Mouse (Mus musculus): ENCODE results near the gene Chaf1a. TPM values are rescaled to one million over a fixed set of nuclear protein-coding genes. Genes with fewer than 3 reads are reported as not detected.

Gene Chaf1a
- polyA plus RNA-seq, 1 experiment from 2014 or later, result 35.3 TPM

DNA sequence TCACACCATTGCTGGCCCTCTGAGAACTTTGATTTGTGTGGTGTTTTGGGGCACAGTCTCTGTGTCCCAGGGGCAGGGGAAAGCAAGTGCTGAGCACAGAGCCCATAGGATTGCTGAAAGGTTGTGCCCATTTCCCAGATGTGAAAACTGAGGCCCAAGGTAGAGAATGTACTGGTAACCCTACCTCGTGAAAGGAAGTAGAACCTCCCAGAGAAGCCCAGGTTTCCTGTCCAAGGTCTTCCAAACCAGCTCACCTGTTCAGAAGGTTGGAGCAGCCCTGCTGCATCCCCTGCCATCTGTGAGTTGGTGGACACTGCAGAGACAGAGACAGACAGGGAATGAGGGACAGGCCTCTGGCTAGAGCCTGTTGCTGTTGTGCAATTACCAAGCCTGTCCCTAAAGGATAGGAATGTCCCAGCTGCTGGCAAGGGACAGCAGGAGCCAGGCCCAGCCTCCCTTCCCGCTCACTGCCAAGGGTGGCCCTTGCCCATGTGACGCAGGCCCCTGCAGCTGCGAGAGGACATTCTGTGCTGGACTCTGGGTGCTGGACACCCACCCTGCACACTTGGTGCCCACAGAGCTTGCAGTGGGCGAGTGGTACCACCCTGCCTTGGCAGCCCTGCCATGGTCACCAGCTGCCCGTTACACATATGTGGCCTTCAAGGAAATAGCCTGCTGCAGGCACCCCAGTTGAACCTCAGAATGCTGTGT is 68.2 kb downstream of the Chaf1a start:
- no peaks in the 10 kb centered on the region for H3K9me3 ChIP-seq
- 84% methylated on average over 6 of the region's 6 CpGs for WGBS
- no peak for DNase-seq (ENCODE audit: low spot score)

DNA sequence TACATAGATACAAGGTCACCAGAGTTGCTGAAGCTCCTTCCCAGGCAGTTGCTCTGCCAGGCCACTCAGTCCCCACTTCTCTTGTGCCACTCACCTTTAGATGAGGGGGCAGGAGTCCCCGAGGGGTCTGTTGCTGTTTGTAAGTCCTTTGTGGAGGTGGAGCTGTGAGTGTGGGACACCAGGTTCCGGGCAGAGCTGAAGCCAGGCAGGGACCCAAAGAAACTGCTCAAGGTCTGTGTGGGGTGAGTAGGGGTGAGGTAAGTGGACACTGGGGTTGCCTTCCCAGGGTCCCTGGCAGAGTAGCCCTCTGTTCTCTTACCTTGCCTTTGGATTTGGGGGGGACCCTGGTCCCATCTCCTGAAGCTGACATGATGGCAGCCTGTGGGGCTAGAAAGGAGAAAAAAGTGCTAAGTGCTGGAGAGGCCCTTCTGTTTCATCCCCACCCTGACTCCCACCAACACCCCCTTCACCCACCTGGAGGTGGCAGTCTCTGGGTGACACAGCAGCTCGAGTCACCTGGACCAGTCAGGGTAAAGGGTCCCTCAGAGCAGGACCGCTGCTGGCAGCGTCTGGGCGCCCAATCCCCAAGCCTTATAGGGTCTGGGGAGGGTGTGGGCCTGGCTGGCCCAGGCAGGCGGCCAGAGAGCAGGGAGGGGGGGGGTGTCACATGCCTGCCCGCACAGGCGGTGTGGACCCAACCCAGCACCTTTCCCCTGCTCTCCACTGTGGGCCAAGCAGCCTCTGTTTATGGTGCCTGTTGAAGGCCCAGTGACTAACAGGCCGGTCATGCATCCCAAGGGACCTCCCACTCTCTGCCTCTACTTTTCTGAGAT is 69.2 kb downstream of the Chaf1a start, which contains the start of gene Plin4:
TSS of gene Plin4 (minus strand) at position 585 of the 833 bp plus-strand sequence.
- H3K4me3 ChIP-seq, result no peak within 1 kb of the TSS
- WGBS, result 55% methylated on average over 10 of the region's 10 CpGs
- peaks cover 15% of the 10 kb centered on the region for H3K36me3 ChIP-seq
- H3K27ac ChIP-seq, result 0 out of 2 replicates have a peak within 1 kb of the TSS, but pooled peaks have one; percentile 35
- H3K4me1 ChIP-seq (replicated peaks), result peaks cover 7% of the 10 kb centered on the region
- no peak for DNase-seq (ENCODE audit: low spot score)
- no peaks in the 10 kb centered on the region for H3K9me3 ChIP-seq
- no peaks in the 10 kb centered on the region for H3K27me3 ChIP-seq (ENCODE audit: insufficient read depth, poor library complexity, severe bottlenecking)

More for the DNA sequence above, 68.2 kb downstream of the Chaf1a start:
- H3K4me3 ChIP-seq, result no peak overlapping the region
- H3K4me1 ChIP-seq (replicated peaks), result peaks cover 7% of the 10 kb centered on the region
- 0 out of 2 replicates have a peak overlapping the region, but pooled peaks have one; percentile 35 for H3K27ac ChIP-seq
- H3K36me3 ChIP-seq, result peaks cover 22% of the 10 kb centered on the region
- H3K27me3 ChIP-seq (ENCODE audit: insufficient read depth, poor library complexity, severe bottlenecking), result no peaks in the 10 kb centered on the region

DNA sequence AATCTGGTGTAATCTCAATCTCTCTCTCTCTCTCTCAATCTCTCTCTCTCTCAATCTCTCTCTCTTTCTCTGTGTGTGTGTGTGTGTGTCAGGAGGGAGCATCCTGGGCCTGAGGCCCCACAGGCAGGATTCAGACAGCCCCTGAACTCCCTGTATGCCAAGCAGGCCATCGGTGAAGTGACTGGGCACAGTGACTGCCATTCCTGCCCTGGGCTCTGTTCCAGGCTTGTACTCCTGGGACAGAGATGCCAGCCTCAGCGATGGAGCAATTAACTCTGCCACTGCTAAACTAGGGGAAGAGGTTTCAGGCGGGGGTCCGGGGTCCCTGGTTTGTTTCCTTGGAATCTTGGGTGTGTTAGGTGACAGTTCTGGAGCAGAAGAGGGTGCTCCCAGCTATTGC is 70.3 kb downstream of the Chaf1a start:
- Histone ChIP-seq H3K4me1 (replicated peaks) (peaks cover 7% of the 10 kb centered on the region), H3K9me3 (no peaks in the 10 kb centered on the region), H3K27ac (no peak overlapping the region), H3K27me3 (ENCODE audit: insufficient read depth, poor library complexity, severe bottlenecking) (0 out of 2 replicates have a peak, but pooled peaks cover 6% of the 10 kb centered on the region), H3K4me3 (no peak overlapping the region), H3K36me3 (peaks cover 15% of the 10 kb centered on the region)
- DNase-seq (ENCODE audit: low spot score), result no peak
- 75% methylated on average over 4 of the region's 4 CpGs for WGBS

DNA sequence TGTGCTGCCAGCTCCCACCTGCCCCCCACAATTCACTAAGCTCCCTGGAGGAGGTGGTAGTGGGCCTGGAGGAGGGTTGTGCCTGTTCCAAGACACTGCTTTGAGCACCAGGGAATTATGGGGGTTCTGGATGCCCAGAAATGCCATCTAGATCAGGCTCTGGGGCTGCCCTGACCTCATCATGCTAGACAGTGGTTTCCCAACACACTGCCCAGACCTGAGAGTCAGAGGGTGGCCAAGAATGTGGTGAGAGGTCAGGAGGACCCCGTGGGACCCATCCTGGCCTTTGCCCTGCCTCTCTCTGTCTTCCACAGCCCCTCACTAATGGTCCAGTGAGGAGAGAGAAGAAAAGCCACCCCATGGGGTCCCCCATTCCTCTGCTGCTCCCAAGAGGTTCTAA is 70.8 kb downstream of the Chaf1a start:
- Histone ChIP-seq H3K36me3 (peaks cover 15% of the 10 kb centered on the region), H3K4me3 (no peak overlapping the region), H3K27me3 (ENCODE audit: insufficient read depth, poor library complexity, severe bottlenecking) (peaks cover 10% of the 10 kb centered on the region), H3K9me3 (no peaks in the 10 kb centered on the region), H3K4me1 (replicated peaks) (peaks cover 7% of the 10 kb centered on the region), H3K27ac (no peak overlapping the region)
- no peak for DNase-seq (ENCODE audit: low spot score)
- 69% methylated on average over 1 of the region's 1 CpGs for WGBS

DNA sequence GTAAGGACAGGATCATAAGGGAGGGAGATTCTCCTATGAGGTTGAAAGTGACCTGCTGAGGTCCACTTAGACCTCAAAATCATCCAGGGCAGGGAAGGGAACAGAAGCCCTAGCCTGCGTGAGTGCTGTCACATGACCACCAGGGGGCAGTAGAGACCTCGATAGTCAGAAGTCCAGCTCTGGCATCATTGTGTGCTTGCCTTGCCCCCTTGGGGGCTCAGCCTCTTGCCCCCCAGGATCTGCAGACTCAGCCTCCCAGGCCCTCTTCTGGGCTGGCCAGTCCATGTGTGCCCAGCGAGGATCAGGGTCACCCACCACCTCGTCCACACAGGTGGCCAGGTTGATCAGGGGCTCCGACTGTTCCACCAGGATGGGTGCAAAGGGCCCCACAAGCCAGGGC is 71.6 kb downstream of the Chaf1a start:
- no peak overlapping the region for H3K27ac ChIP-seq
- 49% methylated on average over 5 of the region's 5 CpGs for WGBS
- no peaks in the 10 kb centered on the region for H3K9me3 ChIP-seq
- H3K27me3 ChIP-seq (ENCODE audit: insufficient read depth, poor library complexity, severe bottlenecking), result peaks cover 18% of the 10 kb centered on the region
- peaks cover 14% of the 10 kb centered on the region for H3K36me3 ChIP-seq
- peak; percentile 74 for DNase-seq (ENCODE audit: low spot score)
- no peak overlapping the region for H3K4me3 ChIP-seq
- peaks cover 11% of the 10 kb centered on the region for H3K4me1 ChIP-seq (replicated peaks)

DNA sequence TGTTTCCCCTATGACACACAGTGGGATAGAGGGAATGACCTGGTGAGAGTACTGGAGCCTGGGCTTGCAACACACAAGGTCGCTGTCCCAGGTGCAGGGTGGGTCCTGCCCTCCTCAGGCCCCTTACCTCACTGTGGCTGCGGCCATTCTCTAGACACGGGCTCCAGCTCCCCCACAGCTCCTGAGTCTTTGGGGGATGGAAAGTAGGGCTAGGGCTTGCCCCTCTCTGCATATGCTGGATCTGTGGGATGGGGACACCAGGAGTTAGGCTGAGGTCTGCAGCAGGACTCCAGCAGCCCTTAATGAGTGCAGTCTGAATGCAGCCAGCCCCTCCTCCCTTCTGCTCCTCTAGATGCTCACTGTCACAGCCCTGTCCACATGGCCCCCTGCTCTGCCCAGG is 72.5 kb downstream of the Chaf1a start:
- Histone ChIP-seq H3K27me3 (ENCODE audit: insufficient read depth, poor library complexity, severe bottlenecking) (peaks cover 27% of the 10 kb centered on the region), H3K4me1 (replicated peaks) (peaks cover 19% of the 10 kb centered on the region), H3K9me3 (no peaks in the 10 kb centered on the region), H3K4me3 (no peak overlapping the region), H3K36me3 (peaks cover 11% of the 10 kb centered on the region), H3K27ac (no peak overlapping the region)
- no peak for DNase-seq (ENCODE audit: low spot score)
- 63% methylated on average over 3 of the region's 3 CpGs for WGBS

DNA sequence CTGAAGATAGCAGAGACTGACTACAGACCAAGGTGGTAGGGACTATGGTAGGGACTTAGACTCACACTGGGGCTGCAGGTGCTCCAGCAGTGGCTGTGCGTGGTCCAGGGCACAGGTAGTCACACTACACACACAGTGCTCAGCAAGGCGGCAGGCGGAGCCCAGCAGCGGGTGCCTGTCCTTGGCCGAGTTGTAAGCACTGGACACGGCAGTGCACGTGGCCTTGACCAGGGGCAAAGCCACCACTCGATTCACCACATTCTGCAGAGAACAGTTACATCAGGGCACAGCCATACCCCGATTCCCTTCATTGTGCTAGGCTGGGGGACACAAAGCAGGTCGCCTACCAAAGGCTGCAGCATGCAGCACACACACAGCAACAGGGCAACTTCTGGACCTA is 76.0 kb downstream of the Chaf1a start:
- Histone ChIP-seq H3K4me1 (replicated peaks) (peaks cover 33% of the 10 kb centered on the region), H3K4me3 (no peak overlapping the region), H3K36me3 (no peaks in the 10 kb centered on the region), H3K27me3 (ENCODE audit: insufficient read depth, poor library complexity, severe bottlenecking) (peaks cover 59% of the 10 kb centered on the region), H3K9me3 (no peaks in the 10 kb centered on the region), H3K27ac (no peak overlapping the region)
- DNase-seq (ENCODE audit: low spot score), result no peak
- WGBS, result 78% methylated on average over 10 of the region's 10 CpGs

DNA sequence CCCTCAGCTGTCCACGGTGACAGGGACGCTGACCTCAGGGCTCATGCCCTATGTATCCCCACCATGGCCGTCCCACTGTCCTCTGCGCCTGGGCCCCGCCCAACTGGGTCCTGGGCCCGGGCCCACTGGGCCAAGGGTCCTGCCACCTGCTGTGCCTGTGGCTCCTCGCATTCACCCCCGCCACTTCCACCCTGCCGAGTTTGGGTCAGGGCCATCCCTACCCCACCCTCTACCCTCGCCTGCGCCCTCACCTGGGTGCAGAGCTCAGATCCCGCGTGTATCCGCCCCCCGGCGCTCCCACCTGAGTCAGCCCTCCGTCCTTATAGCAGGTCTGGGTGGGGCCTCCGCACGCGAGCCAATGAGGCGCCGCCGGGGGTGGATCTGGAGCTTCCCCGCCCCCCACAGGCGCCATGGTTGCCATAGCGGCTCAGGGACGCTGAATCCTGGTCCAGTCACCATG is 77.0 kb downstream of the Chaf1a start, which contains the start of gene Plin5:
TSS of gene Plin5 (minus strand) at position 346 of the 460 bp plus-strand sequence.
- H3K27ac ChIP-seq, result 0 out of 2 replicates have a peak within 1 kb of the TSS, but pooled peaks have one; percentile 50
- peak; percentile 64 for DNase-seq (ENCODE audit: low spot score)

DNA sequence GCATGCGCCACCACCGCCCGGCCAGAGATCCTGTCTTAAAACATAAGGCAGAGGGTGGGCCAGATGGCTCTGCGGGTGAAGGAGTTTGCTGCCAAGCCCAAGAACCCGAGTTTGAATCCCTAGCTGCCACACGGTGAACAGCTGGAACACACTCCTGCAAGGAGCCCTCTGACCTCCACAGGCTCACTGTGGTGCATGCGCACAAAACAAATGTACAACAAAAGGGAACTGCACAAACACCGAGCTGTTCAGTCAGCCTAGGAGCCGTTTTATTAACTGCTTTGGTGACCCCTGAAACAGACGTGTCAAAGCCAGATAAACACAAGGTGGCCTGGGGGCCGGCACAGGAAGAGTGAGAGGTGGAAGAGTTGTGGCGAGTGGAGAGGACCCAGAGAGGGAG is 79.2 kb downstream of the Chaf1a start:
- H3K4me3 ChIP-seq, result no peak overlapping the region
- H3K9me3 ChIP-seq, result peaks cover 19% of the 10 kb centered on the region
- H3K4me1 ChIP-seq (replicated peaks), result peaks cover 34% of the 10 kb centered on the region
- no peak overlapping the region for H3K27ac ChIP-seq
- peaks cover 92% of the 10 kb centered on the region for H3K27me3 ChIP-seq (ENCODE audit: insufficient read depth, poor library complexity, severe bottlenecking)
- H3K36me3 ChIP-seq, result peaks cover 15% of the 10 kb centered on the region
- 44% methylated on average over 12 of the region's 12 CpGs for WGBS
- DNase-seq (ENCODE audit: low spot score), result no peak

More for the DNA sequence above, 77.0 kb downstream of the Chaf1a start, which contains the start of gene Plin5:
- 1% methylated on average over 27 of the region's 27 CpGs for WGBS
- Histone ChIP-seq H3K36me3 (no peaks in the 10 kb centered on the region), H3K27me3 (ENCODE audit: insufficient read depth, poor library complexity, severe bottlenecking) (peaks cover 70% of the 10 kb centered on the region), H3K4me3 (peak within 1 kb of the TSS; percentile 51), H3K4me1 (replicated peaks) (peaks cover 33% of the 10 kb centered on the region), H3K9me3 (peaks cover 8% of the 10 kb centered on the region)

DNA sequence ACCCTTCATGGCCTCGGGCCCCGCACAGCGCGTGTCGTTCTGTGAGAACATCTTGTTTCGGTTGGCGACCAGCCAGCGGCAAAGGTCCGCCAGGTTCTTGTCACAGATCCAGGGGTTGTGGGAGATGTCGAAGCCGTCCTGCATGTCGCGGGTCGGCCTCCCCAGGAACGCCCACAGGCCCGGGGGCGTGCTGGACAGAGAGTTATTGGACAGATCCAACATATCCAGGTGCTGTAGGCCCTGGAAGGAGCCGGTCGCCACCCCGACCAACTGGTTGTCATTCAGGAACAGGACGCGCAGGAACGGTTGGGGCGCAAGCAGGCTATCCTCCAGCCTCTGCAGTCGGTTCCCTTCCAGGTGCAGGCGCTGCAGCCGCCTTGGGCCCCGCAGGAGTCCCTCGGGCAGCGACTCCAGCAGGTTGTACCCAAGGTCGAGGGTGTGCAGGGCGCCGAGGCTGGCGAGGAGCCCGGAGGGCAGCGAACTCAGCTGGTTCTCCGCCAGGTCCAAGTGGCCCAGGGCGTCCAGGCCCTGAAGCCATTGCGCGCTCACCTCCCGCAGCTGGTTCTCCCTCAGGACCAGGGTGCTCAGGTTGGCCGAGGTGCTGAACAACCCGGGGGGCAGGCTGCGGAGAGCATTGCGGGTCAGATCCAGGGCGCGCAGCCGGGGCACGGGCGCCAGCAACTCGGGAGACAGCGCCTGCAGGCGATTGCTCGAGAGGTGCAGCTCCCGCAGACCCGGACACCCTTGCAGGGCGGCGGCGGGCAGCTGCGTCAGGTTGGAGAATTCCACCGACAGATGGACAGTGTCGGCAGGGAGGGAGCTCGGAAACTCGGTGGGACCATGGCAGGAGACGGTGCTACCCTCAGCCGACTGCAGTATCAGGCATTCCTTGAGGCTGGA is 80.0 kb downstream of the Chaf1a start:
- Histone ChIP-seq H3K4me1 (replicated peaks) (peaks cover 38% of the 10 kb centered on the region), H3K9me3 (peaks cover 19% of the 10 kb centered on the region), H3K36me3 (peaks cover 15% of the 10 kb centered on the region), H3K27ac (no peak overlapping the region), H3K4me3 (peak overlapping the region; percentile 25; the same call in 1 of the 2 replicates), H3K27me3 (ENCODE audit: insufficient read depth, poor library complexity, severe bottlenecking) (peaks cover 96% of the 10 kb centered on the region)
- 7% methylated on average over 66 of the region's 66 CpGs for WGBS
- DNase-seq (ENCODE audit: low spot score), result no peak

DNA sequence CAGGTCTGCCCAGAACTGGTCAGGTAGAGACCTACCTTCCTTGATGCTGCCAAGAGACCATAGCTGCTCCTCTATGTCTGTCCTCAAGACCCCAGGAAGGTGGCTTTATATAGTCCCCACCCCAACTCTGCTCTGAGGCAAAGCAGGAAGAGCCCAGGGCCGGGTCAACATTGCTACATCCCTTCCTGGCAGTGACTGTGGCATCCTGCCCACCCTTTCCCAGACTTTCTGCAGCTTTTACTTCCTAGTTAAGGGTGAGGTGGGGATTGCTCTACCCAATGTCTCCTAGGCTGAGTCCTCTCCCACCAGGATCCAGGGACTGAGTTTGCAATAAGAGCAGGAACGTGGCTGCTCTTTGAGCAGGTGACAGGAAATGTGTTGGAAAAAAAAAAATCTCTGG is 81.6 kb downstream of the Chaf1a start, which contains the start of gene Lrg1:
TSS of gene Lrg1 (minus strand) at position 176 of the 400 bp plus-strand sequence.
- 66% methylated on average over 2 of the region's 2 CpGs for WGBS
- Histone ChIP-seq H3K27ac (no peak within 1 kb of the TSS), H3K36me3 (peaks cover 16% of the 10 kb centered on the region), H3K27me3 (ENCODE audit: insufficient read depth, poor library complexity, severe bottlenecking) (peaks cover 92% of the 10 kb centered on the region), H3K9me3 (peaks cover 19% of the 10 kb centered on the region), H3K4me3 (no peak within 1 kb of the TSS; the same call in 1 of the 2 replicates), H3K4me1 (replicated peaks) (peaks cover 35% of the 10 kb centered on the region)
- DNase-seq (ENCODE audit: low spot score), result no peak

Data from hindbrain, embryonic 10.5 days (tissue).